Mouse (Mus musculus) embryonic facial prominence, embryonic 10.5 days (tissue): ENCODE results near the gene Rapgef1. TPM values are rescaled to one million over a fixed set of nuclear protein-coding genes. Genes with fewer than 3 reads are reported as not detected.

ENCODE experiments used
- DNase-seq: peaks from one replicate; pipeline ENCODE4 v3.0.0-alpha.2; 2017; ENCODE audit warnings: low spot score
- H3K27ac ChIP-seq: fragments of 300-500 bp; sonication (generic); replicated peaks from 2 replicates; pipeline ENCODE4 v1.5.1; 2016; ENCODE audit warnings: mild to moderate bottlenecking
- H3K27me3 ChIP-seq: fragments of 300-500 bp; sonication (generic); replicated peaks from 2 replicates; pipeline ENCODE4 v1.6.1; 2016; ENCODE audit warnings: low read depth, mild to moderate bottlenecking; ENCODE audit not compliant: poor library complexity, severe bottlenecking
- H3K36me3 ChIP-seq: fragments of 300-500 bp; sonication (generic); replicated peaks from 2 replicates; pipeline ENCODE4 v1.6.1; 2016; ENCODE audit warnings: mild to moderate bottlenecking, moderate library complexity
- H3K4me1 ChIP-seq: fragments of 300-500 bp; sonication (generic); 2 replicates; pipeline ENCODE4 v1.6.1; 2016
- H3K4me3 ChIP-seq: fragments of 300-500 bp; sonication (generic); 2 replicates; pipeline ENCODE4 v1.5.1; 2016; ENCODE audit warnings: mild to moderate bottlenecking, moderate library complexity
- H3K9me3 ChIP-seq: fragments of 300-500 bp; sonication (generic); 2 replicates; pipeline ENCODE4 v1.6.1; 2016; ENCODE audit warnings: mild to moderate bottlenecking
- WGBS: fragments of 180-500 bp; shearing (Covaris S2); methylation state at CpG from one replicate; pipeline ENCODE4 v1.1.7; 2016; 5-methylcytosine and 5-hydroxymethylcytosine counted together
- polyA plus RNA-seq: library from polyadenylated mRNA; unstranded; fragments of >200 nt; fragmentation: Nextera tagmentation; extraction: Ambion mirVana; gene quantifications from 2 replicates; pipeline ENCODE4 v1.2.1, GENCODE M21; 2016

Rapgef1 gene
- polyA plus RNA-seq, 1 experiment from 2014 or later, result 17.3 TPM

GRCm38 (mm10) chr2:29605591-29605990 lies 13.9 kb upstream of the Rapgef1 start:
- peaks cover 12% of the 10 kb centered on the region for H3K4me1 ChIP-seq
- peaks cover 19% of the 10 kb centered on the region for H3K27me3 ChIP-seq
- no peak overlapping the region for H3K4me3 ChIP-seq
- H3K27ac ChIP-seq, result no peak overlapping the region
- H3K36me3 ChIP-seq, result no peaks in the 10 kb centered on the region
- 87% methylated on average over 5 of the region's 5 CpGs for WGBS
- no peaks in the 10 kb centered on the region for H3K9me3 ChIP-seq
- DNase-seq, result no peak

GRCm38 (mm10) chr2:29606460-29606859 lies 13.1 kb upstream of the Rapgef1 start:
- no peak for DNase-seq
- Histone ChIP-seq H3K36me3 (no peaks in the 10 kb centered on the region), H3K27me3 (peaks cover 19% of the 10 kb centered on the region), H3K4me1 (peaks cover 12% of the 10 kb centered on the region), H3K27ac (no peak overlapping the region), H3K9me3 (no peaks in the 10 kb centered on the region), H3K4me3 (no peak overlapping the region)
- WGBS, result 54% methylated on average over 6 of the region's 6 CpGs

- Histone ChIP-seq H3K4me3 (no peak overlapping the region), H3K27ac (no peak overlapping the region), H3K27me3 (no peaks in the 10 kb centered on the region), H3K36me3 (no peaks in the 10 kb centered on the region), H3K4me1 (peaks cover 18% of the 10 kb centered on the region), H3K9me3 (no peaks in the 10 kb centered on the region)
- DNase-seq, result no peak
- WGBS, result 92% methylated on average over 1 of the region's 1 CpGs
Observed at GRCm38 (mm10) chr2:29617341-29617740, 2.2 kb upstream of the Rapgef1 start.

- H3K4me3 ChIP-seq, result peak overlapping the region; percentile 92
Observed at GRCm38 (mm10) chr2:29618926-29619483, 515 bp upstream of the Rapgef1 start.

GRCm38 (mm10) chr2:29620301-29620827 lies 844 bp downstream of the Rapgef1 start:
- peak overlapping the region; percentile 96 for H3K27ac ChIP-seq
- no peak for DNase-seq
- no peaks in the 10 kb centered on the region for H3K9me3 ChIP-seq
- WGBS, result 2% methylated on average over 15 of the region's 15 CpGs
- peak overlapping the region; percentile 92 for H3K4me3 ChIP-seq
- no peaks in the 10 kb centered on the region for H3K27me3 ChIP-seq
- peaks cover 8% of the 10 kb centered on the region; the same call in 1 of the 2 replicates for H3K36me3 ChIP-seq
- peaks cover 26% of the 10 kb centered on the region for H3K4me1 ChIP-seq

More at GRCm38 (mm10) chr2:29618926-29619483, 515 bp upstream of the Rapgef1 start:
- DNase-seq, result no peak
- H3K4me1 ChIP-seq, result peaks cover 23% of the 10 kb centered on the region
- 0 out of 2 replicates have a peak, but pooled peaks cover 6% of the 10 kb centered on the region for H3K36me3 ChIP-seq
- H3K27me3 ChIP-seq, result no peaks in the 10 kb centered on the region
- no peaks in the 10 kb centered on the region for H3K9me3 ChIP-seq
- H3K27ac ChIP-seq, result 0 out of 2 replicates have a peak overlapping the region, but pooled peaks have one; percentile 40
- 65% methylated on average over 8 of the region's 8 CpGs for WGBS

- H3K27me3 ChIP-seq, result no peaks in the 10 kb centered on the region
- H3K4me1 ChIP-seq, result peaks cover 26% of the 10 kb centered on the region
- peak overlapping the region; percentile 92 for H3K4me3 ChIP-seq
- no peak for DNase-seq
- WGBS, result 78% methylated on average over 10 of the region's 10 CpGs
- H3K36me3 ChIP-seq, result peaks cover 11% of the 10 kb centered on the region; the same call in 1 of the 2 replicates
- H3K27ac ChIP-seq, result no peak overlapping the region
- H3K9me3 ChIP-seq, result no peaks in the 10 kb centered on the region
Observed at GRCm38 (mm10) chr2:29621163-29621562, 1.6 kb downstream of the Rapgef1 start.

- Histone ChIP-seq H3K27me3 (no peaks in the 10 kb centered on the region), H3K9me3 (no peaks in the 10 kb centered on the region), H3K4me3 (peak overlapping the region; percentile 92), H3K36me3 (peaks cover 11% of the 10 kb centered on the region; the same call in 1 of the 2 replicates), H3K4me1 (peaks cover 26% of the 10 kb centered on the region), H3K27ac (no peak overlapping the region)
- WGBS, result 90% methylated on average over 3 of the region's 3 CpGs
- no peak for DNase-seq
Observed at GRCm38 (mm10) chr2:29621636-29622035, 2.1 kb downstream of the Rapgef1 start.

GRCm38 (mm10) chr2:29622126-29623005 lies 2.8 kb downstream of the Rapgef1 start:
- no peaks in the 10 kb centered on the region for H3K9me3 ChIP-seq
- WGBS, result 90% methylated on average over 10 of the region's 10 CpGs
- H3K27me3 ChIP-seq, result no peaks in the 10 kb centered on the region
- H3K4me1 ChIP-seq, result peaks cover 26% of the 10 kb centered on the region
- DNase-seq, result no peak
- H3K4me3 ChIP-seq, result no peak overlapping the region
- peaks cover 11% of the 10 kb centered on the region for H3K36me3 ChIP-seq
- H3K27ac ChIP-seq, result no peak overlapping the region

GRCm38 (mm10) chr2:29623247-29624090 lies 3.9 kb downstream of the Rapgef1 start:
- 84% methylated on average over 9 of the region's 9 CpGs for WGBS
- H3K36me3 ChIP-seq, result peaks cover 16% of the 10 kb centered on the region
- H3K4me3 ChIP-seq, result no peak overlapping the region
- no peak for DNase-seq
- no peaks in the 10 kb centered on the region for H3K9me3 ChIP-seq
- H3K27ac ChIP-seq, result no peak overlapping the region
- H3K27me3 ChIP-seq, result no peaks in the 10 kb centered on the region
- H3K4me1 ChIP-seq, result peaks cover 36% of the 10 kb centered on the region

- DNase-seq, result no peak
Observed at GRCm38 (mm10) chr2:29624091-29624608, 4.6 kb downstream of the Rapgef1 start.

GRCm38 (mm10) chr2:29624739-29625138 lies 5.2 kb downstream of the Rapgef1 start:
- Histone ChIP-seq H3K36me3 (peaks cover 28% of the 10 kb centered on the region), H3K27ac (no peak overlapping the region), H3K27me3 (no peaks in the 10 kb centered on the region), H3K4me1 (peaks cover 48% of the 10 kb centered on the region), H3K9me3 (no peaks in the 10 kb centered on the region), H3K4me3 (no peak overlapping the region)
- DNase-seq, result no peak
- WGBS, result 90% methylated on average over 5 of the region's 5 CpGs

More at GRCm38 (mm10) chr2:29624091-29624608, 4.6 kb downstream of the Rapgef1 start:
- H3K27ac ChIP-seq, result no peak overlapping the region
- WGBS, result 89% methylated on average over 4 of the region's 4 CpGs
- peaks cover 43% of the 10 kb centered on the region for H3K4me1 ChIP-seq
- peaks cover 23% of the 10 kb centered on the region for H3K36me3 ChIP-seq
- H3K27me3 ChIP-seq, result no peaks in the 10 kb centered on the region
- no peak overlapping the region for H3K4me3 ChIP-seq
- no peaks in the 10 kb centered on the region for H3K9me3 ChIP-seq
